Mouse (Mus musculus) adrenal gland, adult (tissue): Measurements from ENCODE around the gene Rcbtb2.

Source experiments
- DNase-seq, 2 experiments: peaks; one replicate each; pipeline ENCODE4 v3.0.0; 2022 to 2023; ENCODE audit warnings: low spot score in 1 of 2; ENCODE audit not compliant: inconsistent age in 2 of 2

Rcbtb2 gene

GRCm38 (mm10) chr14:73199058-73199457 is 76.2 kb downstream of the Rcbtb2 start:
- no peak for DNase-seq

GRCm38 (mm10) chr14:73201447-73201846 is 78.6 kb downstream of the Rcbtb2 start:
- no peak for DNase-seq

- DNase-seq = no peak
Measured at GRCm38 (mm10) chr14:73204016-73204415, 81.2 kb downstream of the Rcbtb2 start.

DNA sequence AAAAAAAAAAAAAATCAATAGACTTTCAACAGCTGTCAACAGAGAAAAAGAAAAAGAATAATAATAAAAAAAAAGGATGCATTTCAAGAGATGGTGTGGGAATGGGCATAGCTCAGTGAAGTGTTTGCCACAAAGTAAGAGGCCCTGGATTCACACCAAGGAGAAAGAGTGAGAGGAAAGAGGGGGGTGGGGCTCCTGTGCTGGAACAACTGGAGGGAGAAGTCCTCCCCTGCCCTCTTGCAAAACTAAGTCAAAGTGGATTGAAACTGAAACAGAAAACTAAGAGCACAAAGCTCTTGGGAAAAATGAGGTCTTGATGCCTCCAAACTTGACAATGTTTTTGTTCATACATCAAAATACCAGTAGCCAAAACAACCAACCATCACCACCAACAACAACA is 86.4 kb downstream of the Rcbtb2 start:
- DNase-seq = peak in 1 of 2 experiments; percentile 65

DNA sequence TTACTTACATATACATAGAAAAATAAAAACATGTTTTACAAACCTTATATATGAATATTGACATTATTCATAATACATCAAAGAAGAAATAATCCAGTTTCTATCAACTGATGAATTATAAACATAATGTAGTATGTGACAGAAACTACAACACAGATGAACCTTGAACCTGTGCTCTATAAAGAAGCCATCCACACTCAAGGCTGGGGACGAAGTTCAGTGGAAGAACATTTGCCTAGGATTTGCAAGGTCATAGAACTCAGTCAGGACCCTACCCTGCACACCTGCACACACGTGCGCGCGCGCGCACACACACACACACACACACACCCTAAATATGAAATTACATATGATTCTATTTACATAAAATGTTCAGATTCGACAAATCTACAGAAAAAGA is 87.4 kb downstream of the Rcbtb2 start:
- no peak for DNase-seq

DNA sequence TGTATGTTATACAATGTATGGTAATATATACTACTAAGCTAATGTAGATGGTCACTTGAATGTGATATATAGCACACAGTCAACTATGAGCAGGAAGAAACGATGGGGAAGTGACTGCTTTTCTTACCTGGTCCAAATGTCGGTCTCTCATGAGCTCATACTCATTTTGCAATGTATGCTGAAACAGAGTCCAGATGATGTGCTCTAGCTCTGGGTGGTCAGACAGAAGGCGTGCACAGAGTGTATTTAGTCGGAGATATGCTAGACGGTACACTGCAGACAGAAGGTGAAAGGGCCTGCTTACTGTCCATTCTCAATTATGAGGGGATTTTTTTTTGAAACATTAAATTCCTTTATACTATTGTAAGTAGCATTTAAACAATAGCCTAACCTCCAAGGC is 88.6 kb downstream of the Rcbtb2 start:
- DNase-seq = no peak

DNA sequence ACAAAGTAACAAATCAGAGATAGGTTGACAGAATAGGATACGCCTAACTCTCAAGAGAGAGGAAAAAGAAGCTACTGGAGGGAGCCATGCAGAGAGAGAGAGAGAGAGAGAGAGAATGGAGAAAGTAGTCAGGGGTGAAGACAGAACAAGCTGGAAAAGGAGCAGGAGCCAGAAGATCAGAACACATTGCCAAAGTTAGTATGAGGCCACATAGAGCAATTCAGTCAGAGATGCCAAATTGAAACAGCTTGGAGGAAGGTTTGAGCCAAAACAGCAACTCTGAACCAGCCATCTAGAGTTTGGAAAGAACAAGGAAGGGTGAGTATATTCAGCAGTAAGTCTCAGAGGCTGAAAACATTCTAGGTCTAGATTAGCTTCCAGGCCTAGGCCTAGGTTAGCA is 94.2 kb downstream of the Rcbtb2 start:
- no peak for DNase-seq

- DNase-seq = no peak
Measured at GRCm38 (mm10) chr14:73222316-73222970, 99.6 kb downstream of the Rcbtb2 start.

GRCm38 (mm10) chr14:73226346-73226745 is 103.5 kb downstream of the Rcbtb2 start:
- no peak for DNase-seq

DNA sequence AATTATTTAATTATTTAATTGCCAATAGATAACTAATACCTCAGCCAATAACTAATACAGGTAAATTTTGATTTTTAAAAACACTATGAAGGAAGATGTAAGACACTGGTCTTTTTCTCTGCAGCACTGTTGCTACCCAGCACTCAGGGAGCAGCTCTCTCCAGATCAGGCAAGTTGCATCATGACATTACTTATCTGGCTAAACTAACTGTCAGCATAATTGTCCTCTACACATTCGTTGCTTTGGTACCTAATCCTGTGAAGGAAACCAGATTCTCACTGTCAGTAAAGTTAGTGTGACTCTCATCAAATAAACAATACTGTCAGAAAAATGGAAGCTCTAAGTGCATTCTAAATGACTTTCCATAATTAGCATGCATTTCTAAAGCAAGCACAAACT is 104.0 kb downstream of the Rcbtb2 start:
- no peak for DNase-seq

GRCm38 (mm10) chr14:73231286-73231982 is 108.6 kb downstream of the Rcbtb2 start:
- no peak for DNase-seq

- no peak for DNase-seq
Measured at GRCm38 (mm10) chr14:73234468-73235031, 111.7 kb downstream of the Rcbtb2 start.

DNA sequence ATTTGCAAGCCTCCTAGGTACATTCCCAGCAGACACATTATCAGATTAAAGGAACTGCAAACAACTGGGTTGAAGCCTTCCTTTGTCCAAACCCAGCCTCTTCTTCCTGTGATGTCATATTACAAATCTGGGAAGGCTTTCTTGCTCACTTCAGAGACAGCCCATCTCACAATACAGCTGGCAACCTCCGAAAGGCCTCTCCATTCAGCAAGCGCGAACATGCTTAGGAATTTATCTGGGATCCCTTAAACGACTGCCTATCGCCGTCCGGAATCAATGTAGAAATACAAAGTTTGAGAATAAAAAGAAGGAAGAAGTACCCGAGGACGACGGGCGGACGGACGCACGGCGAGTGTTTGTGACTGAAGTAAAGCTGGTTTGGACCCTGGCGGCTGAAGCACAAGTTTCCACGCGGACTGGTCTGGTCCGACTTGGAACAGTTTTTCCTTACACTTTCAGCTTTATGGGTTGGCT is 115.0 kb downstream of the Rcbtb2 start, which contains the start of gene Lpar6:
Gene Lpar6, plus strand, starts transcription at position 48 of the 474 bp plus-strand sequence.
- peak; percentile 74 to 95 for DNase-seq

DNA sequence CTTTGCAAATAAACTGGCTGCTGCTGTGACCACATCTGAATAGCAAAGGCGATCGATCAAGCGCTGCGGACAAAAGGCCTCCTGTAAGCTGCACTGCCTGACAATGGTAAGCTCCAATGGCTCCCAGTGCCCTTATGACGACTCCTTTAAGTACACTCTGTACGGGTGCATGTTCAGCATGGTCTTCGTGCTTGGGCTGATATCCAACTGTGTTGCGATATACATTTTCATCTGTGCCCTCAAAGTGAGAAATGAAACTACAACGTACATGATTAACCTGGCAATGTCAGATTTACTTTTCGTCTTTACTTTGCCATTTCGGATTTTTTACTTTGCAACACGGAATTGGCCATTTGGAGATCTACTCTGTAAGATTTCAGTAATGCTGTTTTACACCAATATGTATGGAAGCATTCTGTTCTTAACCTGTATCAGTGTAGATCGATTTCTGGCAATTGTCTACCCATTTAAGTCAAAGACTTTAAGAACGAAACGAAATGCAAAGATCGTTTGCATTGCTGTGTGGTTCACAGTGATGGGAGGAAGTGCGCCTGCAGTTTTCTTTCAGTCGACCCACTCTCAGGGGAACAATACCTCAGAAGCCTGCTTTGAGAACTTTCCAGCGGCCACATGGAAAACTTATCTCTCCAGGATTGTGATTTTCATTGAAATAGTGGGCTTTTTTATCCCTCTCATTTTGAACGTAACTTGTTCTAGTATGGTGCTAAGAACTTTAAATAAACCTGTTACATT is 115.8 kb downstream of the Rcbtb2 start:
- DNase-seq = peak; percentile 52 to 87

GRCm38 (mm10) chr14:73239291-73239690 is 116.5 kb downstream of the Rcbtb2 start:
- DNase-seq = peak in 1 of 2 experiments; percentile 81

DNA sequence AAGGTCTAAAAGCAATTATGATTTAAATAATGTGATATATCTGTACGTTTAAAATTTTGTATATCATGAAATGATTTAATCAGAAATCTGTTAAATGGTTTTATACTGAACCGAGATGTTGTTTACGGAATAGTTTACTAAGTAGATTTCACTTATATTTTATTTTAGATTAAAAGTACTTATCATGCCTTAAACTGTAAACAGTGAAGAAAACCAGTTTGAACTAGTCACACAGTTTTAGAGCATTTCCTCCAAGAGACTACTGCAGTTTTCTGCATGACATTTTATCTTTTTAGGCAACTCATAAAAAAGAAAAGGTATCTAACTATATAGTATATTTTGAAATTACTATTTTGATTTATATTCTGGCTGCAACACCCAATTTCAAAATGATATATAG is 117.0 kb downstream of the Rcbtb2 start:
- DNase-seq = no peak

- no peak for DNase-seq
Measured at GRCm38 (mm10) chr14:73244061-73244597, 121.3 kb downstream of the Rcbtb2 start.

- no peak for DNase-seq
Measured at GRCm38 (mm10) chr14:73250056-73250455, 127.2 kb downstream of the Rcbtb2 start.

DNA sequence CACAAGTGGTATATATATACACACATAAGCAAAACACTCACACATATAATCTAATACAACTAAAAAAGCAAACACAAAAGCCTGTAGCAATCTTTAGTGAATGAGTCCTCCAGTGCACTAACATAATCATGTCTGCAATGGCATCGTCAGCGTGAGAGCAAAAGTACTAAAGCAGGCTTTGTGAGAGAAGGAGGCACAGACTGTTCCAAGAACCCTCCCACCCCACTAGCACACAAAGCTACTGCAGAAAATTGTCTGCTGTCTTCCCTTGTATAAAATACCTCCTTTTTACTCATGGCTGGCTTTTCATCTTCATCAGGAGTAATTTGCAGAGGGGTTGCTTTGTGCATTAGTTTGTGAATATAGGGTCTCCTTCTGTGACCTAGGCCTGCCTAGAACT is 129.4 kb downstream of the Rcbtb2 start:
- no peak for DNase-seq

DNA sequence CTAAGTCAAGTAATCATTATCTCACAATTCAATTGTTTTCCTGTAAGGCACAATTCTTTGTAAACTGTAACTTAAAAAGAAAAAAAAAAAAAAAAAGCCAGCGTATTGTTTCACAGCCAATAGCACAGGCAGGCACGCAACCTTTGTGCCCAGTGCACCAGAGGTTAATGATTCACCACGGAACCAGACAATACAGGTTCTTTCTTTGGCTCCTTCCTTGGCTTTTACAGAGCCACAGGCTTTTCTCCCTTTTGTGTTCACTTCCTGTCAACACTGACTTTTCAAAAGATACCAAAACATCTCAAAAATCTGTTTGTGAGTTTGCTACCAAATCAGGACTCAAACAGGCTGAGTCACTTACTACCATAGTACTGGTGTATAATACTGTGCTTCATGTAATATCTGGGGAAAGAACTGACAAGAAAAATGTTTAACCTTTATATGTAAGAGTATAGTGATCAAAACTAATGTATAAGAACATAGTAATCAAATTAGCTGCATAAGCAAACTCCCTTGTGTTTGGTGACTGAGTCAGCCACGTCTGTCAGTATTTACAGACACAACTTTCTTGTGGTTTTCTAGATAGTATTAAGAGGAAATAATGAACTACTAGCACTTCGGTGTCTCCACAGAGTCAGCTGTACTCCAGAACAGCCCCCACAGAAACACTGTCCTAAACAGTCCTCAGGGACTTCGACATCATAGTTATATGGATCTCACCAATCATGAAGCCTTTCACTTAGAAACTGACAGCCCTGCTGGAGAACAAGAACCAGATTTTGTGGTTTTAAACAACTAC is 130.8 kb downstream of the Rcbtb2 start:
- no peak for DNase-seq
